Mouse (Mus musculus): ENCODE results near the gene Lrg1. TPM values are rescaled to one million over a fixed set of nuclear protein-coding genes. Genes with fewer than 3 reads are reported as not detected.
"Not testable (repeated sequence)": the region's sequence is repeated elsewhere in the genome, so short reads cannot be mapped to it uniquely, and the experiment has no call there.

Lrg1 gene
- total and polyA plus RNA-seq, 2 experiments from 2014 or later: 0.43 to 0.49 TPM

DNA sequence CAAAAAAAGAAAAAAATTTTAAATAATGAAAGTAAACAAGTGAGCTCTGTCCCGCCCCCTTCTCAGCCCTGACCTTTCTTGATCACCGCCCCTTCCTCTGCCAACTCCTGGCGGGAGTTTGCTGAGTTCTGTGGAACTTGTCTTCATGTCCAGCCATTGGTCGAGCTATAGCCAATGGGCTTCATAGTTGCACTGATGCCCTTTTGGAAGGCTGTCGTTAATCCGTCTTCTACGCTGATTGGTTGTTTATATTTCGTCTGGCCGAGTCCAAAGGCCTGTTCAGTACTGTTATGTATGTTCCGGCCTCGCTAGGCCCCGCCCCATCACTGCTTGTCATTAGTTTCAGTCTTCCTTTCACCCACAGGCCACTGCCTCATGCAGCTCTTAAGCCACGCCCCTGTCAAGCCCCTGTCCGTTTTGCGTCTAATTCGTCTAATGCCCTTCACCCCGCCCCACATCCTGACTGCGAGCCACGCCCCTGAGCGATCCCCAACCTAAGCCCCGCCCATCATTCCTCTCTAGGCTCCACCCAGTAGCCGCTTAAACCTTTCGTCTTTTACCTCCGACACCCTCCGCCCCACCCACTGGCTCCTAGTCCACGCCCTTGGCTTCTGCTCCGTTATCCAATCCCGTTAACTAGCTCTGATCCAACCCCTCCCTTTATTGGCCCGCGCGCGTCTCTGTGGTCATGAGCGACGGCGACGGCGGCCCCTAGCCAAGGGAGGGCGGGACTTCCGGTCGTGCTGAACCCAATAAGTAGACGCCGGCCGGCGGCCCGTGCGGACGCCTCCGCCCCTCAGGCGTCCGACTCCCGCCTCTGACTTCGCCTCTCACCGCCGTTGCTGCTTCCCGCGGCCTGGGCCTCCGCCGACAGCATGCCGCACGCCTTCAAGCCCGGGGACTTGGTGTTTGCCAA is 42.7 kb downstream of the Lrg1 start, which contains the start of gene Hdgfl2:
TSS of gene Hdgfl2 (plus strand) at position 755 of the 916 bp plus-strand sequence.
- Histone ChIP-seq H3K9me3 (ENCODE audit: low read length) (no peaks in the 10 kb centered on the region), H3K4me2 (ENCODE audit: low read depth, low read length, poor library complexity, severe bottlenecking) (peak within 1 kb of the TSS; percentile 98), H3K9ac (replicated peaks; ENCODE audit: low read length, poor library complexity, severe bottlenecking) (peak within 1 kb of the TSS; percentile 81), H3K27ac (ENCODE audit: low read depth, low read length) (peak within 1 kb of the TSS; percentile 75), H3K4me3 (ENCODE audit: low read depth, low read length) (peak within 1 kb of the TSS; percentile 98), H3K4me1 (ENCODE audit: insufficient read depth, low read length) (peaks cover 22% of the 10 kb centered on the region), H3K27me3 (ENCODE audit: insufficient read depth, low read length) (no peaks in the 10 kb centered on the region), H3K36me3 (ENCODE audit: insufficient read depth, low read length) (no peaks in the 10 kb centered on the region)
- ATAC-seq (ENCODE audit: low FRiP score) (peak; percentile 93), DNase-seq (ENCODE audit: low spot score) (peak; percentile 100)
- TF ChIP-seq CTCF (IDR thresholded peaks at IDR 0.05): no peak
- under 1% methylated on average over 61 of the region's 61 CpGs for WGBS

DNA sequence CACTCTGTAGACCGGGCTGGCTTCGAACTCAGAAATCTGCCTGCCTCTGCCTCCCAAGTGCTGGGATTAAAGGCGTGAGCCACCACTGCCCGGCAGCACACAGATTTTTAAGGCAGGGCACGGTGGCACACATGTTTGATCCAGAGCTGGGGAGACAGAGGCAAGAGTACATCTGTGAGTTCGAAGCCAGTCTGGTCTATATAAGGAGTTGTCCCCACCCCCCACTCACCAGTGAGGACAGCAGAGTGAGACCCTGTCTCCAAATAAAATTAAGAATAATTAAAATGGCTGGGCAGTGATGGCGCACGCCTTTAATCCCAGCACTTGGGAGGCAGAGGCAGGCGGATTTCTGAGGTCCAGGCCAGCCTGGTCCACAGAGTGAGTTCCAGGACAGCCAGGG is 43.4 kb downstream of the Lrg1 start:
- Histone ChIP-seq H3K4me1 (ENCODE audit: insufficient read depth, low read length) (peaks cover 26% of the 10 kb centered on the region), H3K4me2 (ENCODE audit: low read depth, low read length, poor library complexity, severe bottlenecking) (peak overlapping the region; percentile 26; the same call in 1 of the 2 replicates), H3K4me3 (ENCODE audit: low read depth, low read length) (peak overlapping the region; percentile 98; the same call in 1 of the 2 replicates)
- 66% methylated on average over 9 of the region's 9 CpGs for whole genome bisulfite sequencing
- H3K27me3 ChIP-seq (ENCODE audit: insufficient read depth, low read length); H3K9ac ChIP-seq (replicated peaks; ENCODE audit: low read length, poor library complexity, severe bottlenecking); H3K36me3 ChIP-seq (ENCODE audit: insufficient read depth, low read length); H3K9me3 ChIP-seq (ENCODE audit: low read length); ATAC-seq (ENCODE audit: low FRiP score); H3K27ac ChIP-seq (ENCODE audit: low read depth, low read length); DNase-seq (ENCODE audit: low spot score): not testable (repeated sequence)

DNA sequence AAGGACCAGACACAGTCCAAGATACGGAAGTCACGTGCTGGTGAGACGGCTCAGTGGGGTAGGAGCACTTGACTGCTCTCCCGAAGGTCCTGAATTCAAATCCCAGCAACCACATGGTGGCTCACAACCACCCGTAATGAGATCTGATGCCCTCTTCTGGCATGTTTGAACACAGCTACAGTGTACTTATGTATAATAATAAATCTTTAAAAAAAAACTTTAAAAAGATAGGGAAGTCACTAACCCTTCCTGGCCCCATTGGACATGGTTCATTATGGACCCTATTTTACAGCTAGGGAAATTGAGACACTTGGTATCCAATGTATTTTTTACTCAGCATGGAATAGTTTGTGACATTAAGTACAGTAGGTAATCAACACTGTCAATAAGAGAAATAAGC is 44.3 kb downstream of the Lrg1 start:
- Histone ChIP-seq H3K9me3 (ENCODE audit: low read length) (no peaks in the 10 kb centered on the region), H3K4me2 (ENCODE audit: low read depth, low read length, poor library complexity, severe bottlenecking) (no peak overlapping the region), H3K4me1 (ENCODE audit: insufficient read depth, low read length) (peaks cover 26% of the 10 kb centered on the region), H3K27ac (ENCODE audit: low read depth, low read length) (no peak overlapping the region), H3K36me3 (ENCODE audit: insufficient read depth, low read length) (peaks cover 6% of the 10 kb centered on the region; the same call in 1 of the 2 replicates), H3K4me3 (ENCODE audit: low read depth, low read length) (no peak overlapping the region), H3K27me3 (ENCODE audit: insufficient read depth, low read length) (no peaks in the 10 kb centered on the region), H3K9ac (replicated peaks; ENCODE audit: low read length, poor library complexity, severe bottlenecking) (no peak overlapping the region)
- WGBS: 92% methylated on average over 5 of the region's 5 CpGs
- no peak for TF ChIP-seq CTCF (IDR thresholded peaks at IDR 0.05)
- DNase-seq (ENCODE audit: low spot score): no peak
- no peak for ATAC-seq (ENCODE audit: low FRiP score)

DNA sequence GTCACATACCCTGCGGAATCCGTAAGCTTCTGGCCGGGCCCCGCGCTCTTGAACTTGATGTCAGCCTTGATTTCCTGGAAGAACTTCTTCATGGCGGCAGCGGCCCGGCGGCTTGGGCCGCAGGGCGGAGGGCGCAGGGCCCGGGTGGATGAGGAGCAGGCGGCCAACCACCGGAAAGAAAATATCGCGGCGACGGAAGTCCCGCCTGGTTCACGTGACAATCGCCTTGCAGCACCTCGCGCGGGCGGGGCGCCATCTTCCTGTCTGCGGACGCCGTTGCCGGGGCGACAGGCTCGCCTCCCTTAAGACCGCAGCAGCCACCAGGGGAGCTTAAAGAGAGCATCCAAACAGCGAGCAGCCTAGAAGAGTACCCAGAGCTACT is 47.0 kb downstream of the Lrg1 start, which contains the start of gene Ubxn6:
TSS of gene Ubxn6 (minus strand) at position 202 of the 382 bp plus-strand sequence.
- peak; percentile 71 for TF ChIP-seq CTCF (IDR thresholded peaks at IDR 0.05)
- Histone ChIP-seq H3K4me1 (ENCODE audit: insufficient read depth, low read length) (peaks cover 10% of the 10 kb centered on the region; the same call in 1 of the 2 replicates), H3K4me3 (ENCODE audit: low read depth, low read length) (peak within 1 kb of the TSS; percentile 79), H3K9me3 (ENCODE audit: low read length) (no peaks in the 10 kb centered on the region), H3K9ac (replicated peaks; ENCODE audit: low read length, poor library complexity, severe bottlenecking) (peak within 1 kb of the TSS; percentile 94), H3K27ac (ENCODE audit: low read depth, low read length) (peak within 1 kb of the TSS; percentile 86), H3K4me2 (ENCODE audit: low read depth, low read length, poor library complexity, severe bottlenecking) (peak within 1 kb of the TSS; percentile 91), H3K27me3 (ENCODE audit: insufficient read depth, low read length) (no peaks in the 10 kb centered on the region), H3K36me3 (ENCODE audit: insufficient read depth, low read length) (peaks cover 26% of the 10 kb centered on the region)
- ATAC-seq (ENCODE audit: low FRiP score) (peak; percentile 68), DNase-seq (ENCODE audit: low spot score) (peak; percentile 98)
- under 1% methylated on average over 34 of the region's 35 CpGs for WGBS

DNA sequence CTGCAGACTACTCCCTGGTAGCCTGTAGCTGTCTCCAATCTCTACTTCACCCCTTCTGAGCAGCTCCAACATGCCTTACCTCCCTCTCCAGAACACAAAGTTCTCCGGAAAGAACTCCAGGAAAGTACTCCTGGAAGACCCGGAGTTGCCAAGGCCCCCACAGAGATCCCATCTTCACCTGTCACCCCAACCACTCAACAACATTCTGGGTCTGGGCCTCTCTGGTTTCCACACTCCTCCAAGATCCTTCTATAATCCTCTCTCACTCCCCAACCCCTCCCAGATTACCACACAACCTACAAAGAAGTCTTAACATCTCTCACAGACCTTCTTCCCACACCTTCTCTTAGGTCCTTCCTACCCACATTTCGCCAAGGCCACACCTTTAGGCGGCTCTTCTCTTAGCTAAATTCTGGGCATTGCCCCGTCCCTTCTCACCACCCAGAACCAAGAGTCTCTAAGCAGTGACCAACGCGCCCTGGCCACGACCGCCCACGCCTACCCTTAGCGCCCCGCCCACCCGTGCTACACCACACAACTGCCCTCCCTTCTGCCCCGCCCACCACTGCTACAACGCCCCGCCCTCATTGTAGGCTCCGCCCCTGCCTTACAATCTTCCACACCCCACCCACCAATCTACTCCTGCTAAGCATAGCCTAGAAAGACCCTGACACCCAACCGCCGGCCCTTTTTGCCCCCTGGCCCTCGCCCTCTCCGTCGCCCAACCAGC is 47.5 kb downstream of the Lrg1 start:
- Histone ChIP-seq H3K27me3 (ENCODE audit: insufficient read depth, low read length) (no peaks in the 10 kb centered on the region), H3K4me3 (ENCODE audit: low read depth, low read length) (peak overlapping the region; percentile 79), H3K4me2 (ENCODE audit: low read depth, low read length, poor library complexity, severe bottlenecking) (peak overlapping the region; percentile 91), H3K36me3 (ENCODE audit: insufficient read depth, low read length) (peaks cover 32% of the 10 kb centered on the region), H3K27ac (ENCODE audit: low read depth, low read length) (peak overlapping the region; percentile 86), H3K9ac (replicated peaks; ENCODE audit: low read length, poor library complexity, severe bottlenecking) (peak overlapping the region; percentile 94), H3K4me1 (ENCODE audit: insufficient read depth, low read length) (peaks cover 10% of the 10 kb centered on the region; the same call in 1 of the 2 replicates), H3K9me3 (ENCODE audit: low read length) (no peaks in the 10 kb centered on the region)
- ATAC-seq (ENCODE audit: low FRiP score) (no peak; the same call in 1 of the 2 replicates), DNase-seq (ENCODE audit: low spot score) (peak; percentile 70)
- TF ChIP-seq CTCF (IDR thresholded peaks at IDR 0.05): no peak
- WGBS: 8% methylated on average over 21 of the region's 22 CpGs

All from midbrain, postnatal 0 days (tissue).